Mouse (Mus musculus) embryonic fibroblast, embryonic 13.5 days (primary cell): ENCODE measurements at regions not wholly inside any gene's neighbourhood (a gene's known extent, or its start where the extent isn't known, plus 50 kb on each side); places are given as distances from the start of the nearest gene placed in this dataset.

ENCODE experiments used
- CTCF ChIP-seq: IDR thresholded peaks from 2 replicates; pipeline ENCODE4 v1.5.1; 2011; ENCODE audit warnings: mild to moderate bottlenecking, control low read depth, low read length, moderate library complexity, borderline replicate concordance; ENCODE audit not compliant: insufficient read depth
- POLR2A ChIP-seq: IDR thresholded peaks from 2 replicates; pipeline ENCODE4 v1.6.1; 2011; ENCODE audit warnings: low read depth, mild to moderate bottlenecking, control low read depth, low read length, moderate library complexity

DNA sequence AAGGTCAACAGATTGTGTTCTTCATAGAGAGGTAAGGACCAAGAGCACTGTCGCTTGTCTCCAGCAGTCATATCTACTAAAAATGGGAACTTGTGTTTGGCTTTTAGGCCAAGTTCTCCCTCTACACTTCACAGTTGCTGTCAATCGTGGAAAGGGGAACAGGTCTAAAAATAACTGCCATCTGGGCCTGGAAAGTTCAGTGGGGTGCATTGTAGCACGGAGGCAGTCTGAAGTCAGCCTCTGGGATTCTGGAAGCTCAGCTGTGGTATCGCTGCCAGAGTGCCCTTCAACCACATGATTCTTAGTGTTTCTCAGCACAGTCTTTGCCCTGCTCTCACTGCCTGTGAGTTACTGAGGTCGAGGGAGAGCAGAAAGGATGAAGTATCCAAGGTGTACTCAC, 215.0 kb downstream of the Phlda1 start:
- no peak for TF ChIP-seq CTCF
- no peak for TF ChIP-seq POLR2A
